Mouse (Mus musculus) erythroblast, embryonic 14.5 days (primary cell): Measurements from ENCODE around the gene Spsb1.

ENCODE experiments used
- GATA1 ChIP-seq: IDR thresholded peaks from 2 replicates; pipeline ENCODE4 v1.6.1; 2012; ENCODE audit warnings: low read length, inconsistent platforms, mixed read lengths
- TAL1 ChIP-seq: IDR thresholded peaks from 3 replicates; pipeline ENCODE4 v1.6.1; 2012; ENCODE audit warnings: low read length, inconsistent platforms, mixed read lengths

GRCm38 (mm10) chr4:149991755-149992669 lies 37.2 kb upstream of the Spsb1 start:
- TF ChIP-seq GATA1 (no peak), TAL1 (no peak)
